ENCODE assay signal across 22 mouse cellular contexts in the genomic region with DNA sequence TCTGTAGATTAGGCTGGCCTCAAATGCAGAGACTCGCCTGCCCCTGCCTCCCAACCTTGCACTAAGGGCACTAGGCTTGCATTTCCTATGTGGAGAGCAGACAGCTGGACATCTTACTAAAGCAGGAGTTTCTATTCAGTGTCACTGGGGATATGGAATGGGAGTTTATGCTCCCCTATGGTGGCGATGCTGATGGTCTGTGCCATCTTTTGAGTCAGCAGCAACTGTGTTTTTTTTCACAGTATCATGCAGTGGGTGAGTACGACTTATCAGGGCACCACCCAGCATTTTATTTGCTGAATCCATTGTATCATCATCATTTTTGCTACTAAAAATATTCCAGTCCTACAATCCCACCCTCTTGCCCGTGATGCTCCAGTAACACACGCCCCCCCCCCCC.
"Had no signal": no experiment of that assay in that cellular context is flagged by ENCODE, and none has a peak within 500 bp of the region (broad histone marks: within the 10 kb centered on the region; RNA-seq: fewer than 3 reads in every experiment).

No protein-coding gene starts in this region.

- DNase-seq: liver, embryonic 13.5 days; liver, postnatal 0 days; lung, adult 2 months; lung, postnatal 14 days; lung, postnatal 36 days; midbrain, embryonic 14.5 days; right cerebral cortex, postnatal 25 days; thymus, adult 18-20 months; thymus, postnatal 14 days; thymus, postnatal 36 days had no signal

- H3K4me2 ChIP-seq: liver, embryonic 13.5 days; liver, embryonic 15.5 days; lung, embryonic 15.5 days; midbrain, embryonic 12.5 days; neural tube, embryonic 13.5 days; neural tube, embryonic 15.5 days; stomach, embryonic 15.5 days had no signal

- H3K27me3 ChIP-seq: liver, embryonic 13.5 days; liver, embryonic 15.5 days; lung, embryonic 15.5 days; midbrain, embryonic 12.5 days; neural tube, embryonic 13.5 days; neural tube, embryonic 15.5 days; stomach, embryonic 15.5 days had no signal

- H3K36me3 ChIP-seq: liver, embryonic 13.5 days; liver, embryonic 15.5 days; lung, embryonic 15.5 days; midbrain, embryonic 10.5 days; midbrain, embryonic 12.5 days; neural tube, embryonic 13.5 days; neural tube, embryonic 15.5 days; stomach, embryonic 15.5 days had no signal

- ATAC-seq: liver, postnatal 0 days; lung, postnatal 0 days; midbrain, embryonic 16.5 days had no signal

- H3K4me3 ChIP-seq: liver, embryonic 13.5 days; liver, embryonic 15.5 days; lung, embryonic 15.5 days; midbrain, embryonic 10.5 days; midbrain, embryonic 12.5 days; myocyte; neural tube, embryonic 13.5 days; neural tube, embryonic 15.5 days; stomach, embryonic 15.5 days had no signal

- H3K9me3 ChIP-seq: liver, embryonic 13.5 days; liver, embryonic 15.5 days; lung, embryonic 15.5 days; midbrain, embryonic 10.5 days; midbrain, embryonic 12.5 days; neural tube, embryonic 13.5 days; neural tube, embryonic 15.5 days; stomach, embryonic 15.5 days had no signal

- H3K9ac ChIP-seq: liver, embryonic 13.5 days; liver, embryonic 15.5 days; liver, postnatal 0 days; lung, embryonic 15.5 days; midbrain, embryonic 12.5 days; neural tube, embryonic 13.5 days; neural tube, embryonic 15.5 days; stomach, embryonic 15.5 days had no signal

- H3K27ac ChIP-seq: liver, embryonic 13.5 days; liver, embryonic 15.5 days; lung, embryonic 15.5 days; macrophage; midbrain, embryonic 10.5 days; midbrain, embryonic 12.5 days; neural tube, embryonic 13.5 days; neural tube, embryonic 15.5 days; stomach, embryonic 15.5 days; stomach, postnatal 0 days had no signal

- H3K4me1 ChIP-seq: liver, embryonic 13.5 days; liver, embryonic 15.5 days; lung, embryonic 15.5 days; midbrain, embryonic 10.5 days; midbrain, embryonic 12.5 days; neural tube, embryonic 13.5 days; stomach, embryonic 15.5 days had no signal
